Comparison of ENCODE assay signal across 18 mouse cellular contexts in the genomic region with DNA sequence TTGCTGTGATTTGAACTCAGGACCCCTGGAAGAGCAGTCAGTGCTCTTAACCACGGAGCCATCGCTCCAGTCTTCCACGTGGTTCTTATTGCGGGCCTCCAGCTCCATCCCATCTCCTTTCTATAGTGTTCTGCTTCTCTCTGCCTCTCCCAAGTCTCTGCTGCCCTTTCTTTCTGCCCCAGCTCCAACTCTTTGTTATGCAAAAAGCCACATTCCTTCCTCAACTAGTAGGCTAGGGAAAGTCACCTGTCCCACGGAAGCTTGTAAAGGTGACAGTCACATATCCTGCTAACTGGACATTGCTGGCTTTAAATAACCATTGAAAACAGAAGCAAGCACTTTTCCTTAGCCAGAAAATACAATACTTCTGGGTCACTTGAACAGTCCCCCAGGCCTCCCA. TPM values are rescaled to one million over a fixed set of nuclear protein-coding genes. Genes with fewer than 3 reads are reported as not detected.
"Had no signal": no experiment of that assay in that cellular context is flagged by ENCODE, and none has a peak within 500 bp of the region (broad histone marks: within the 10 kb centered on the region; RNA-seq: fewer than 3 reads in every experiment).

No protein-coding gene starts in this region.

- H3K4me1 ChIP-seq: lung, embryonic 15.5 days had no signal

- DNase-seq: lung, adult 18-20 months; lung, postnatal 14 days; lung, postnatal 4 days; midbrain, embryonic 14.5 days; retina, postnatal 1 day; right cerebral cortex, adult 18-20 months; right cerebral cortex, postnatal 25 days; right cerebral cortex, postnatal 4 days; spleen, adult 18-20 months; thymus, adult 18-20 months; thymus, postnatal 14 days; thymus, postnatal 36 days had no signal

- H3K4me3 ChIP-seq: lung, embryonic 15.5 days; midbrain, embryonic 10.5 days; midbrain, embryonic 12.5 days; neural tube, embryonic 12.5 days had no signal

RNA-seq across cellular contexts. Expression of gene Inmt, which starts 5.0 kb away (rescaled TPM):
- polyA plus RNA-seq: midbrain, embryonic 12.5 days; midbrain, embryonic 14.5 days; midbrain, embryonic 16.5 days; neural tube, embryonic 12.5 days; neural tube, embryonic 14.5 days had no signal
